Mouse (Mus musculus): ENCODE data around the gene Fancl.

DNA sequence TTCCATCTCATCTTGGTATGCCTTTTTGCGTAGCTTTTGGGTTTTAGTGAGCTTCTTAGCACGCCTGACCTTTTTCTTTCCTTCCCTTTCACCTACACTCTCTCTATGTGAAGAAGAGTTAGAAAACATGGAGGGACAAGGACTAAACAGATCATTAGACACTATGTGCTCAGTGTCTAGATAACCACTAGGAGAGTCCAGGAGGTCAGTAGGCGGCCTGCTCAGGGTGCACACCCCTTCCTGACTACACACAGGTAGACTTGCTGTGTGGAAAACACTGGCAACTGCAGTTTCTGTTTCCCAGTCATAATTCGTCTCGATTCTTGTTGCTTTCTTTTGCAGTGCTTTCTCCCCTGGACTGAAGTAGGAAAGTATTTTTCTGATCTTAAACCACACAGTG is 110.0 kb downstream of the Fancl start:
- TF ChIP-seq CTCF (conservative IDR thresholded peaks at IDR 0.05; ENCODE audit: low read length), result no peak
- TF ChIP-seq POU5F1 (IDR thresholded peaks at IDR 0.05; ENCODE audit: borderline replicate concordance, low read length), result no peak

All from E14TG2a.4 (cell line).